Mouse (Mus musculus) forebrain, embryonic 10.5 days (tissue): ENCODE measurements around the gene Fst. TPM values are rescaled to one million over a fixed set of nuclear protein-coding genes. Genes with fewer than 3 reads are reported as not detected.

Source experiments
- DNase-seq: peaks from one replicate; pipeline ENCODE4 v3.0.0-alpha.2; 2017; ENCODE audit warnings: low spot score; ENCODE audit errors: extremely low spot score
- H3K27ac ChIP-seq: fragments of 300-500 bp; sonication (generic); 2 replicates; pipeline ENCODE4 v1.5.1; 2016; ENCODE audit warnings: mild to moderate bottlenecking
- H3K27me3 ChIP-seq: fragments of 300-500 bp; sonication (generic); 2 replicates; pipeline ENCODE4 v1.6.1; 2016; ENCODE audit warnings: mild to moderate bottlenecking; ENCODE audit not compliant: poor library complexity, severe bottlenecking
- H3K36me3 ChIP-seq: fragments of 300-500 bp; sonication (generic); replicated peaks from 2 replicates; pipeline ENCODE4 v1.6.1; 2016; ENCODE audit warnings: mild to moderate bottlenecking, moderate library complexity
- H3K4me1 ChIP-seq: fragments of 300-500 bp; sonication (generic); 2 replicates; pipeline ENCODE4 v1.6.1; 2016
- H3K4me3 ChIP-seq: fragments of 300-500 bp; sonication (generic); 2 replicates; pipeline ENCODE4 v1.5.1; 2016; ENCODE audit warnings: mild to moderate bottlenecking, moderate library complexity
- H3K9me3 ChIP-seq: fragments of 300-500 bp; sonication (generic); 2 replicates; pipeline ENCODE4 v1.6.1; 2016; ENCODE audit warnings: mild to moderate bottlenecking, moderate library complexity
- whole genome bisulfite sequencing: fragments of 180-500 bp; shearing (Covaris S2); methylation state at CpG from one replicate; pipeline ENCODE4 v1.1.7; 2016; 5-methylcytosine and 5-hydroxymethylcytosine counted together
- polyA plus RNA-seq: library from polyadenylated mRNA; unstranded; fragments of >200 nt; fragmentation: Nextera tagmentation; extraction: Ambion mirVana; gene quantifications from 2 replicates; pipeline ENCODE4 v1.2.1, GENCODE M21; 2016

Gene Fst
- 11.4 and 13.9 TPM in 2 replicates for polyA plus RNA-seq

GRCm38 (mm10) chr13:114458886-114459700 is at the start of gene Fst:
Fst (minus strand) TSS chr13:114458951.
- DNase-seq: peak; percentile 69

GRCm38 (mm10) chr13:114493826-114494225 is 35.1 kb upstream of the Fst start:
- no peak for DNase-seq
- no peak overlapping the region for H3K27ac ChIP-seq
- H3K36me3 ChIP-seq: no peaks in the 10 kb centered on the region
- 76% methylated on average over 3 of the region's 3 CpGs for WGBS
- H3K27me3 ChIP-seq: no peaks in the 10 kb centered on the region
- H3K4me1 ChIP-seq: no peaks in the 10 kb centered on the region
- H3K9me3 ChIP-seq: no peaks in the 10 kb centered on the region
- H3K4me3 ChIP-seq: no peak overlapping the region

More at GRCm38 (mm10) chr13:114458886-114459700, at the start of gene Fst:
- peaks cover 3% of the 10 kb centered on the region for H3K36me3 ChIP-seq
- H3K4me3 ChIP-seq: peak within 1 kb of the TSS; percentile 67
- H3K27me3 ChIP-seq: peaks cover 73% of the 10 kb centered on the region
- peaks cover 48% of the 10 kb centered on the region for H3K4me1 ChIP-seq
- H3K9me3 ChIP-seq: no peaks in the 10 kb centered on the region
- H3K27ac ChIP-seq: peak within 1 kb of the TSS; percentile 89
- under 1% methylated on average over 63 of the region's 77 CpGs for WGBS

- DNase-seq: no peak
- Histone ChIP-seq H3K4me3 (no peak overlapping the region), H3K4me1 (no peaks in the 10 kb centered on the region), H3K36me3 (no peaks in the 10 kb centered on the region), H3K27ac (no peak overlapping the region), H3K9me3 (no peaks in the 10 kb centered on the region), H3K27me3 (no peaks in the 10 kb centered on the region)
- WGBS: 85% methylated on average over 7 of the region's 7 CpGs
Measured at GRCm38 (mm10) chr13:114488178-114488577, 29.4 kb upstream of the Fst start.

GRCm38 (mm10) chr13:114478329-114478728 is 19.6 kb upstream of the Fst start:
- no peaks in the 10 kb centered on the region for H3K4me1 ChIP-seq
- H3K4me3 ChIP-seq: no peak overlapping the region
- 91% methylated on average over 4 of the region's 4 CpGs for WGBS
- H3K27me3 ChIP-seq: no peaks in the 10 kb centered on the region
- no peak overlapping the region for H3K27ac ChIP-seq
- H3K9me3 ChIP-seq: peaks cover 8% of the 10 kb centered on the region; the same call in 1 of the 2 replicates
- no peak for DNase-seq
- no peaks in the 10 kb centered on the region for H3K36me3 ChIP-seq

GRCm38 (mm10) chr13:114469945-114470344 is 11.2 kb upstream of the Fst start:
- DNase-seq: no peak
- no peaks in the 10 kb centered on the region for H3K4me1 ChIP-seq
- H3K27me3 ChIP-seq: no peaks in the 10 kb centered on the region
- no peak overlapping the region for H3K4me3 ChIP-seq
- H3K27ac ChIP-seq: no peak overlapping the region
- H3K9me3 ChIP-seq: no peaks in the 10 kb centered on the region
- WGBS: 93% methylated on average over 3 of the region's 3 CpGs
- H3K36me3 ChIP-seq: no peaks in the 10 kb centered on the region

GRCm38 (mm10) chr13:114466269-114466919 is 7.6 kb upstream of the Fst start:
- H3K4me3 ChIP-seq: no peak overlapping the region
- H3K9me3 ChIP-seq: no peaks in the 10 kb centered on the region
- no peak overlapping the region for H3K27ac ChIP-seq
- peaks cover 8% of the 10 kb centered on the region; the same call in 1 of the 2 replicates for H3K27me3 ChIP-seq
- no peaks in the 10 kb centered on the region for H3K36me3 ChIP-seq
- DNase-seq: no peak
- H3K4me1 ChIP-seq: no peaks in the 10 kb centered on the region
- 94% methylated on average over 6 of the region's 6 CpGs for WGBS

GRCm38 (mm10) chr13:114465387-114465786 is 6.6 kb upstream of the Fst start:
- Histone ChIP-seq H3K4me1 (peaks cover under 1% of the 10 kb centered on the region; the same call in 1 of the 2 replicates), H3K27ac (no peak overlapping the region), H3K4me3 (no peak overlapping the region), H3K9me3 (no peaks in the 10 kb centered on the region), H3K36me3 (no peaks in the 10 kb centered on the region), H3K27me3 (peaks cover 12% of the 10 kb centered on the region)
- no peak for DNase-seq
- WGBS: 77% methylated on average over 1 of the region's 1 CpGs

- no peaks in the 10 kb centered on the region for H3K9me3 ChIP-seq
- H3K4me3 ChIP-seq: no peak overlapping the region
- WGBS: 88% methylated on average over 3 of the region's 3 CpGs
- H3K36me3 ChIP-seq: no peaks in the 10 kb centered on the region
- peaks cover 18% of the 10 kb centered on the region for H3K27me3 ChIP-seq
- no peak for DNase-seq
- peaks cover 6% of the 10 kb centered on the region; the same call in 1 of the 2 replicates for H3K4me1 ChIP-seq
- no peak overlapping the region for H3K27ac ChIP-seq
Measured at GRCm38 (mm10) chr13:114464824-114465223, 6.1 kb upstream of the Fst start.

GRCm38 (mm10) chr13:114462548-114463408 is 4.0 kb upstream of the Fst start:
- 90% methylated on average over 8 of the region's 8 CpGs for WGBS
- DNase-seq: no peak
- Histone ChIP-seq H3K4me1 (peaks cover 21% of the 10 kb centered on the region), H3K4me3 (no peak overlapping the region), H3K36me3 (no peaks in the 10 kb centered on the region), H3K9me3 (no peaks in the 10 kb centered on the region), H3K27me3 (peaks cover 36% of the 10 kb centered on the region), H3K27ac (no peak overlapping the region)

- Histone ChIP-seq H3K4me3 (peak overlapping the region; percentile 67), H3K4me1 (peaks cover 44% of the 10 kb centered on the region), H3K27me3 (peaks cover 60% of the 10 kb centered on the region), H3K36me3 (no peaks in the 10 kb centered on the region), H3K9me3 (no peaks in the 10 kb centered on the region), H3K27ac (peak overlapping the region; percentile 89)
- under 1% methylated on average over 29 of the region's 29 CpGs for WGBS
- DNase-seq: peak; percentile 74
Measured at GRCm38 (mm10) chr13:114460306-114460892, 1.6 kb upstream of the Fst start.

- WGBS: under 1% methylated on average over 16 of the region's 16 CpGs
- Histone ChIP-seq H3K27ac (peak overlapping the region; percentile 89), H3K36me3 (no peaks in the 10 kb centered on the region), H3K4me1 (peaks cover 48% of the 10 kb centered on the region), H3K9me3 (no peaks in the 10 kb centered on the region), H3K4me3 (peak overlapping the region; percentile 67), H3K27me3 (peaks cover 67% of the 10 kb centered on the region)
- no peak for DNase-seq
Measured at GRCm38 (mm10) chr13:114459701-114460160, 980 bp upstream of the Fst start.

- H3K4me1 ChIP-seq: peaks cover 48% of the 10 kb centered on the region
- no peaks in the 10 kb centered on the region for H3K9me3 ChIP-seq
- peak overlapping the region; percentile 67 for H3K4me3 ChIP-seq
- peak overlapping the region; percentile 89 for H3K27ac ChIP-seq
- H3K36me3 ChIP-seq: peaks cover 6% of the 10 kb centered on the region
- WGBS: under 1% methylated on average over 56 of the region's 56 CpGs
- H3K27me3 ChIP-seq: peaks cover 78% of the 10 kb centered on the region
- peak; percentile 67 for DNase-seq
Measured at GRCm38 (mm10) chr13:114458291-114458885, 363 bp downstream of the Fst start.
